10 mouse cellular contexts compared by ENCODE assay signal in the genomic region with DNA sequence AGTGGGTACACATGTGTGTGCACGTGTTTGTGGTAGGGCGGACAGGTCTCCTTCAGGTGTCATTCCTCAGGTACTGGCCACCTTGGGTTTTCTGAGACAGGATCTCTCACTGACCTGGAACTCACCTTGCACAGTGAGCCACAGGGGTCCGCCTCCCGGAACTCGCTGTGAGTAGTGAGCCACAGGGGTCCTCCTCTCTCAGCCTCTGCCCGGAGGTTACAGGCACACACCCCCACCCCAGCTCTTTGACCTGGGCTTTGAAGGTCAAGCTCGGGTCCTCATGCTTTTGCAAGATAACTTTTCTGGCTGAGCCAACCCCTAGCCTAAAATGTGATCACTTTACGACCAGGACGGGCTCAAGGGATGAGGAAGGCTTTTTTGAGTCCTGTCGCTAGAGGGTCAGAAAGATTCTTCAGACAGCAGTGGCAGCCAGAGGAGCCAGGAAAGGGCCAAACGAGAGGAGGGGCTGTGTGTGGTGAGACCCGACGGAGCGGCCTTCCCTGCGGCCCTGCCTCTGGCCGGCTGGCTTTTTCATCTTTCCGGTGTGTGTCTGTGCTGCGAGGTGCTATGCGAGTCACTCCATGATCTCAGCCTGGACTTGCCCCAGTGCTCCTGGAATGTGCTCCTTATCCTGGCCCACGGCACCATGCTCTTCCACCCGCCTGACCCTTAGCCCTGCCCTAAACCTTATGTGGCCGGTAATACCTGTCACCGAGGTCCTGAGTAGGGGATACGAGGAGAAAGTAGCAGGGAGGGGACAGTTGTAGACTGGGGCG. TPM values are rescaled to one million over a fixed set of nuclear protein-coding genes. Genes with fewer than 3 reads are reported as not detected.
DNase-seq lines count a peak whose midpoint lies in the region; ATAC-seq and TF ChIP-seq lines count a peak whose summit lies in the region.
"Had no signal": no experiment of that assay in that cellular context is flagged by ENCODE, and none has a peak within 500 bp of the region (broad histone marks: within the 10 kb centered on the region; RNA-seq: fewer than 3 reads in every experiment).

No protein-coding gene starts in this region.

- H3K36me3 ChIP-seq in lung, embryonic 15.5 days = no peaks in the 10 kb centered on the region
- no peaks in the 10 kb centered on the region for H3K36me3 ChIP-seq in embryonic facial prominence, embryonic 14.5 days (ENCODE audit: control insufficient read depth, insufficient read depth, low read length)
- no peaks in the 10 kb centered on the region for H3K36me3 ChIP-seq in stomach, embryonic 16.5 days (ENCODE audit: control insufficient read depth, insufficient read depth, low read length)
- H3K36me3 ChIP-seq: embryonic facial prominence, embryonic 12.5 days had no signal

- H3K27me3 ChIP-seq in lung, embryonic 15.5 days = peaks cover 5% of the 10 kb centered on the region; the same call in 1 of the 2 replicates
- H3K27me3 ChIP-seq in embryonic facial prominence, embryonic 14.5 days (replicated peaks; ENCODE audit: control insufficient read depth, insufficient read depth, low read length) = peaks cover 21% of the 10 kb centered on the region
- H3K27me3 ChIP-seq in stomach, embryonic 16.5 days (ENCODE audit: control insufficient read depth, insufficient read depth, low read length) = no peaks in the 10 kb centered on the region

- no peak overlapping the region for H3K4me3 ChIP-seq in lung, embryonic 15.5 days
- no peak overlapping the region for H3K4me3 ChIP-seq in embryonic facial prominence, embryonic 14.5 days (ENCODE audit: low read depth, low read length)
- H3K4me3 ChIP-seq in stomach, embryonic 16.5 days (replicated peaks; ENCODE audit: low read length) = no peak overlapping the region
- H3K4me3 ChIP-seq in left cerebral cortex, adult 2 months = no peak overlapping the region
- H3K4me3 ChIP-seq: embryonic facial prominence, embryonic 12.5 days had no signal

- peak overlapping the region; percentile 13; the same call in 1 of the 2 replicates for H3K4me2 ChIP-seq in lung, embryonic 15.5 days
- no peak overlapping the region for H3K4me2 ChIP-seq in embryonic facial prominence, embryonic 14.5 days (ENCODE audit: low read depth, low read length)
- peak overlapping the region; percentile 17; the same call in 1 of the 2 replicates for H3K4me2 ChIP-seq in stomach, embryonic 16.5 days (ENCODE audit: low read depth, low read length)
- H3K4me2 ChIP-seq: embryonic facial prominence, embryonic 12.5 days had no signal

- no peak overlapping the region for H3K9ac ChIP-seq in lung, embryonic 15.5 days
- H3K9ac ChIP-seq in embryonic facial prominence, embryonic 14.5 days (ENCODE audit: low read depth, low read length) = no peak overlapping the region
- H3K9ac ChIP-seq in stomach, embryonic 16.5 days (ENCODE audit: low read length) = peak overlapping the region; percentile 36; the same call in 1 of the 2 replicates
- H3K9ac ChIP-seq: embryonic facial prominence, embryonic 12.5 days had no signal

- 30% methylated on average over 25 of the region's 25 CpGs for WGBS in lung, embryonic 15.5 days
- WGBS in embryonic facial prominence, embryonic 14.5 days = 25% methylated on average over 25 of the region's 25 CpGs
- 37% methylated on average over 25 of the region's 25 CpGs for WGBS in stomach, embryonic 16.5 days

- ATAC-seq in lung, embryonic 15.5 days (ENCODE audit: borderline replicate concordance, extremely low read depth, low FRiP score, low TSS enrichment) = 0 out of 2 replicates have a peak, but pooled peaks have one; percentile 7
- 0 out of 2 replicates have a peak, but pooled peaks have one; percentile 4 for ATAC-seq in embryonic facial prominence, embryonic 14.5 days (ENCODE audit: low read depth)
- no peak for ATAC-seq in stomach, embryonic 16.5 days (ENCODE audit: insufficient read depth, low FRiP score)
- ATAC-seq in cerebellum, adult (ENCODE audit: insufficient number of reproducible peaks, low FRiP score, low TSS enrichment) = no peak

- intact Hi-C loops in left cerebral cortex, adult 2 months (cut with DNase I) = no loop called here

- peaks cover 95% of the 10 kb centered on the region for H3K4me1 ChIP-seq in lung, embryonic 15.5 days
- peaks cover 16% of the 10 kb centered on the region for H3K4me1 ChIP-seq in embryonic facial prominence, embryonic 14.5 days (ENCODE audit: control insufficient read depth, insufficient read depth, low read length)
- H3K4me1 ChIP-seq in stomach, embryonic 16.5 days (ENCODE audit: control insufficient read depth, insufficient read depth, low read length) = peaks cover 61% of the 10 kb centered on the region

- no peak for TF ChIP-seq CTCF in left cerebral cortex, adult 2 months (IDR thresholded peaks at IDR 0.05)

- DNase-seq in lung, postnatal 36 days = no peak
- no peak for DNase-seq in embryonic facial prominence, embryonic 14.5 days (ENCODE audit: low spot score)
- DNase-seq in kidney, postnatal 10 days = peak; percentile 60
- no peak for DNase-seq in left cerebral cortex, adult 2 months (ENCODE audit: extremely low spot score in 1 of 2, low spot score in 2 of 2)
- DNase-seq: gastrocnemius, postnatal 10 days; lung, adult 2 months had no signal

- H3K9me3 ChIP-seq in lung, embryonic 15.5 days = no peaks in the 10 kb centered on the region
- H3K9me3 ChIP-seq in embryonic facial prominence, embryonic 14.5 days (ENCODE audit: control insufficient read depth, low read length) = no peaks in the 10 kb centered on the region
- no peaks in the 10 kb centered on the region for H3K9me3 ChIP-seq in stomach, embryonic 16.5 days (replicated peaks; ENCODE audit: control insufficient read depth, low read length)
- H3K9me3 ChIP-seq: embryonic facial prominence, embryonic 12.5 days had no signal

- peak overlapping the region; percentile 91 for H3K27ac ChIP-seq in lung, embryonic 15.5 days
- H3K27ac ChIP-seq in embryonic facial prominence, embryonic 14.5 days (replicated peaks; ENCODE audit: low read depth, low read length) = no peak overlapping the region
- peak overlapping the region; percentile 92; the same call in 1 of the 2 replicates for H3K27ac ChIP-seq in stomach, embryonic 16.5 days (ENCODE audit: low read length)
- H3K27ac ChIP-seq in left cerebral cortex, adult 2 months = no peak overlapping the region
- H3K27ac ChIP-seq: embryonic facial prominence, embryonic 12.5 days had no signal

RNA-seq across cellular contexts. Expression of gene Llgl2, which starts 6.9 kb away (rescaled TPM):
- 35.1 and 40.1 TPM in 2 replicates for polyA plus RNA-seq in lung, embryonic 15.5 days (2015; fragmentation: Nextera tagmentation; extraction: Ambion mirVana)
- polyA plus RNA-seq in embryonic facial prominence, embryonic 14.5 days (2014; fragmentation: Nextera tagmentation; extraction: Ambion mirVana) = 11.9 and 12.1 TPM in 2 replicates
- 65.6 and 75.3 TPM in 2 replicates for polyA plus RNA-seq in stomach, embryonic 16.5 days (2015; fragmentation: Nextera tagmentation; extraction: Ambion mirVana)
- total RNA-seq in left cerebral cortex, adult 2 months (2021) = 1 to 10 TPM; 2.3 to 3.6 TPM

RNA-seq across cellular contexts. Expression of gene Tsen54, which starts 16.2 kb away (rescaled TPM):
- polyA plus RNA-seq in lung, embryonic 15.5 days (2015; fragmentation: Nextera tagmentation; extraction: Ambion mirVana) = 37.3 and 43.0 TPM in 2 replicates
- polyA plus RNA-seq in embryonic facial prominence, embryonic 14.5 days (2014; fragmentation: Nextera tagmentation; extraction: Ambion mirVana) = 21.2 and 26.8 TPM in 2 replicates
- 26.4 and 28.1 TPM in 2 replicates for polyA plus RNA-seq in stomach, embryonic 16.5 days (2015; fragmentation: Nextera tagmentation; extraction: Ambion mirVana)
- 10 to 100 TPM; 12.4 to 14.2 TPM for total RNA-seq in left cerebral cortex, adult 2 months (2021)

RNA-seq across cellular contexts. Expression of gene Caskin2, which starts 17.3 kb away (rescaled TPM):
- polyA plus RNA-seq in lung, embryonic 15.5 days (2015; fragmentation: Nextera tagmentation; extraction: Ambion mirVana) = 19.0 and 19.6 TPM in 2 replicates
- polyA plus RNA-seq in embryonic facial prominence, embryonic 14.5 days (2014; fragmentation: Nextera tagmentation; extraction: Ambion mirVana) = 16.2 and 16.8 TPM in 2 replicates
- 14.9 and 16.8 TPM in 2 replicates for polyA plus RNA-seq in stomach, embryonic 16.5 days (2015; fragmentation: Nextera tagmentation; extraction: Ambion mirVana)
- 10 to 100 TPM; 18.1 to 18.8 TPM for total RNA-seq in left cerebral cortex, adult 2 months (2021)

RNA-seq across cellular contexts. Expression of gene Myo15b, which starts 27.5 kb away (rescaled TPM):
- polyA plus RNA-seq in lung, embryonic 15.5 days (2015; fragmentation: Nextera tagmentation; extraction: Ambion mirVana) = 0.25 and 0.49 TPM in 2 replicates
- polyA plus RNA-seq in embryonic facial prominence, embryonic 14.5 days (2014; fragmentation: Nextera tagmentation; extraction: Ambion mirVana) = 0.08 and 0.54 TPM in 2 replicates
- 20.8 and 21.1 TPM in 2 replicates for polyA plus RNA-seq in stomach, embryonic 16.5 days (2015; fragmentation: Nextera tagmentation; extraction: Ambion mirVana)
- under 1 TPM; 0.36 to 0.79 TPM for total RNA-seq in left cerebral cortex, adult 2 months (2021)
- total RNA-seq: gastrocnemius, postnatal 10 days had no signal

Comparison
In these comparisons a context has a peak if more than half of its experiments do, and no peak if none do; other contexts are left out.
1. ATAC-seq: peak in lung, embryonic 15.5 days (single experiment) and embryonic facial prominence, embryonic 14.5 days (single experiment); none in stomach, embryonic 16.5 days (single experiment) and cerebellum, adult (single experiment).
2. H3K27ac ChIP-seq: peak in lung, embryonic 15.5 days (single experiment) and stomach, embryonic 16.5 days (single experiment); none in embryonic facial prominence, embryonic 14.5 days (single experiment) and left cerebral cortex, adult 2 months (single experiment).